Mouse (Mus musculus) spleen, adult 2 months (tissue): Measurements from ENCODE around the gene Casp1. TPM values are rescaled to one million over a fixed set of nuclear protein-coding genes. Genes with fewer than 3 reads are reported as not detected.

ENCODE experiments used
- DNase-seq, 2 experiments: peaks; one replicate each; pipeline versions ENCODE4 v3.0.0 to v3.0.0-alpha.2; 2012 to 2021; ENCODE audit warnings: low spot score in 2 of 2, low read depth in 1 of 2
- H3K27ac ChIP-seq: fragments of 200-500 bp; 2 replicates; pipeline ENCODE4 v1.5.1; 2012; ENCODE audit warnings: low read length, inconsistent platforms; ENCODE audit not compliant: insufficient read depth
- H3K27me3 ChIP-seq: fragments of 200-500 bp; 2 replicates; pipeline ENCODE4 v1.6.1; 2012; ENCODE audit warnings: mild to moderate bottlenecking, moderate library complexity, low read length, inconsistent platforms; ENCODE audit not compliant: control insufficient read depth, insufficient read depth
- H3K36me3 ChIP-seq: fragments of 200-500 bp; 2 replicates; pipeline ENCODE4 v1.6.1; 2012; ENCODE audit warnings: mild to moderate bottlenecking, low read length, inconsistent platforms; ENCODE audit not compliant: control insufficient read depth, insufficient read depth
- H3K4me1 ChIP-seq: fragments of 200-500 bp; 2 replicates; pipeline ENCODE4 v1.6.1; 2011; ENCODE audit warnings: inconsistent platforms; ENCODE audit not compliant: control insufficient read depth, insufficient read depth, insufficient read length
- H3K4me3 ChIP-seq: fragments of 200-500 bp; 2 replicates; pipeline ENCODE4 v1.5.1; 2011; ENCODE audit warnings: mild to moderate bottlenecking, inconsistent platforms; ENCODE audit not compliant: insufficient read depth, insufficient read length; ENCODE audit errors: extremely low read depth
- CTCF ChIP-seq: fragments of 200-500 bp; IDR thresholded peaks from 2 replicates; pipeline ENCODE4 v1.5.1; 2011; ENCODE audit warnings: mild to moderate bottlenecking, inconsistent platforms; ENCODE audit not compliant: insufficient read depth, insufficient read length, insufficient replicate concordance; ENCODE audit errors: extremely low read depth
- POLR2A ChIP-seq: fragments of 200-500 bp; IDR thresholded peaks from 2 replicates; pipeline ENCODE4 v1.6.1; 2011; ENCODE audit warnings: low read depth, low read length, inconsistent platforms
- WGBS: fragments of 180-500 bp; shearing (Covaris S2); methylation state at CpG from one replicate; pipeline ENCODE4 v1.1.7; 2018; 5-methylcytosine and 5-hydroxymethylcytosine counted together
- polyA plus RNA-seq: library from polyadenylated mRNA; depleted of rRNA; stranded (reverse); fragments of >200 nt; gene quantifications from 2 replicates; pipeline ENCODE4 v1.2.3, GENCODE M21; 2012; rRNA removed

The Casp1 gene
- polyA plus RNA-seq, 1 experiment, result 0.94 TPM

GRCm38 (mm10) chr9:5333422-5333821, 35.1 kb downstream of the Casp1 start:
- H3K27ac ChIP-seq, result no peak overlapping the region

GRCm38 (mm10) chr9:5343092-5343491, 44.8 kb downstream of the Casp1 start:
- TF ChIP-seq CTCF (no peak), POLR2A (no peak)
- no peaks in the 10 kb centered on the region for H3K36me3 ChIP-seq
- no peak for DNase-seq
- no peaks in the 10 kb centered on the region for H3K27me3 ChIP-seq
- H3K4me3 ChIP-seq, result no peak overlapping the region
- H3K4me1 ChIP-seq, result no peaks in the 10 kb centered on the region
- WGBS, result 59% methylated on average over 1 of the region's 1 CpGs
- H3K27ac ChIP-seq, result no peak overlapping the region

More at GRCm38 (mm10) chr9:5333422-5333821, 35.1 kb downstream of the Casp1 start:
- Histone ChIP-seq H3K4me3 (no peak overlapping the region), H3K4me1 (no peaks in the 10 kb centered on the region), H3K27me3 (no peaks in the 10 kb centered on the region), H3K36me3 (no peaks in the 10 kb centered on the region)
- 65% methylated on average over 1 of the region's 1 CpGs for WGBS
- no peak for TF ChIP-seq CTCF
- no peak for TF ChIP-seq POLR2A
- DNase-seq, result no peak

- no peaks in the 10 kb centered on the region for H3K27me3 ChIP-seq
- TF ChIP-seq CTCF (no peak), POLR2A (no peak)
- no peak overlapping the region for H3K27ac ChIP-seq
- 53% methylated on average over 4 of the region's 4 CpGs for WGBS
- DNase-seq, result no peak
- no peaks in the 10 kb centered on the region for H3K4me1 ChIP-seq
- no peaks in the 10 kb centered on the region for H3K36me3 ChIP-seq
- H3K4me3 ChIP-seq, result no peak overlapping the region
These were observed 45.8 kb downstream of the Casp1 start for GRCm38 (mm10) chr9:5344090-5344489.

- Histone ChIP-seq H3K4me1 (no peaks in the 10 kb centered on the region), H3K36me3 (no peaks in the 10 kb centered on the region), H3K4me3 (no peak within 1 kb of the TSS), H3K27ac (no peak within 1 kb of the TSS), H3K27me3 (no peaks in the 10 kb centered on the region)
- whole genome bisulfite sequencing, result 54% methylated on average over 4 of the region's 4 CpGs
- TF ChIP-seq CTCF (no peak), POLR2A (no peak)
- no peak for DNase-seq
These were observed 47.1 kb downstream of the Casp1 start, which contains the start of gene Casp12 for GRCm38 (mm10) chr9:5345291-5345898. TSS of gene Casp12 (plus strand) at chr9:5345430.

GRCm38 (mm10) chr9:5347381-5347780, 49.1 kb downstream of the Casp1 start:
- TF ChIP-seq CTCF (no peak), POLR2A (no peak)
- 83% methylated on average over 4 of the region's 4 CpGs for WGBS
- no peak overlapping the region for H3K4me3 ChIP-seq

GRCm38 (mm10) chr9:5353673-5354072, 55.4 kb downstream of the Casp1 start:
- no peak for DNase-seq
- 83% methylated on average over 2 of the region's 2 CpGs for WGBS
- H3K27ac ChIP-seq, result no peak overlapping the region
- no peaks in the 10 kb centered on the region for H3K27me3 ChIP-seq
- no peaks in the 10 kb centered on the region for H3K36me3 ChIP-seq
- H3K4me3 ChIP-seq, result no peak overlapping the region
- TF ChIP-seq CTCF (no peak), POLR2A (no peak)
- H3K4me1 ChIP-seq, result no peaks in the 10 kb centered on the region

More at GRCm38 (mm10) chr9:5347381-5347780, 49.1 kb downstream of the Casp1 start:
- Histone ChIP-seq H3K36me3 (no peaks in the 10 kb centered on the region), H3K27ac (no peak overlapping the region), H3K4me1 (no peaks in the 10 kb centered on the region), H3K27me3 (no peaks in the 10 kb centered on the region)
- no peak for DNase-seq

- H3K36me3 ChIP-seq, result no peaks in the 10 kb centered on the region
- H3K4me1 ChIP-seq, result no peaks in the 10 kb centered on the region
- no peak overlapping the region for H3K27ac ChIP-seq
- no peaks in the 10 kb centered on the region for H3K27me3 ChIP-seq
- no peak overlapping the region for H3K4me3 ChIP-seq
- DNase-seq, result no peak
- no peak for TF ChIP-seq CTCF
- TF ChIP-seq POLR2A, result no peak
These were observed 58.5 kb downstream of the Casp1 start for GRCm38 (mm10) chr9:5356801-5357200.

Other genes starting within 250 kb of the Casp1 start
- 2.3 and 4.1 TPM in 2 replicates for gene Casp4, start 10.3 kb downstream of the Casp1 start, polyA plus RNA-seq
- 0.33 and 0.35 TPM in 2 replicates for gene Casp12, start 46.9 kb downstream of the Casp1 start, polyA plus RNA-seq